Comparison of ENCODE assay signal across 24 mouse cellular contexts in genomic region chr13:31400401-31400800, GRCm38 (mm10).
DNase-seq lines count a peak whose midpoint lies in the region; ATAC-seq and TF ChIP-seq lines count a peak whose summit lies in the region.
"Had no signal": no experiment of that assay in that cellular context is flagged by ENCODE, and none has a peak within 500 bp of the region (broad histone marks: within the 10 kb centered on the region; RNA-seq: fewer than 3 reads in every experiment).

No protein-coding gene starts in this region.

- ATAC-seq in heart, embryonic 12.5 days (ENCODE audit: insufficient number of reproducible peaks, low FRiP score): no peak
- ATAC-seq: activated CD4-positive, CD25-positive, alpha-beta regulatory T cell, adult 4 months; forebrain, embryonic 15.5 days; hindbrain, postnatal 0 days had no signal

- no peaks in the 10 kb centered on the region; the same call in 1 of the 2 replicates for H3K27me3 ChIP-seq in heart, embryonic 12.5 days (replicated peaks)
- H3K27me3 ChIP-seq in kidney, adult 2 months (replicated peaks; ENCODE audit: control insufficient read depth, insufficient read depth, low read length): no peaks in the 10 kb centered on the region
- H3K27me3 ChIP-seq: forebrain, embryonic 12.5 days; forebrain, embryonic 15.5 days; hindbrain, embryonic 13.5 days had no signal

- no peak for TF ChIP-seq POLR2A in kidney, adult 2 months (IDR thresholded peaks at IDR 0.05; ENCODE audit: low read depth, low read length)

- H3K9me3 ChIP-seq in heart, embryonic 12.5 days (replicated peaks): no peaks in the 10 kb centered on the region
- H3K9me3 ChIP-seq: embryonic facial prominence, embryonic 10.5 days; embryonic facial prominence, embryonic 13.5 days; forebrain, embryonic 12.5 days; forebrain, embryonic 15.5 days; heart, embryonic 10.5 days; hindbrain, embryonic 13.5 days had no signal

- H3K9ac ChIP-seq in heart, embryonic 12.5 days: no peak overlapping the region
- H3K9ac ChIP-seq: embryonic facial prominence, embryonic 13.5 days; forebrain, embryonic 12.5 days; forebrain, embryonic 15.5 days; hindbrain, embryonic 13.5 days had no signal

- no peak overlapping the region for H3K27ac ChIP-seq in heart, embryonic 12.5 days (ENCODE audit: poor library complexity, severe bottlenecking)
- H3K27ac ChIP-seq in kidney, adult 2 months (ENCODE audit: insufficient read depth, low read depth, low read length): no peak overlapping the region
- H3K27ac ChIP-seq: embryonic facial prominence, embryonic 10.5 days; embryonic facial prominence, embryonic 13.5 days; forebrain, embryonic 12.5 days; forebrain, embryonic 15.5 days; heart, adult 2 months; heart, embryonic 10.5 days; hindbrain, embryonic 13.5 days; hindbrain, postnatal 0 days had no signal

- no peak overlapping the region for H3K4me2 ChIP-seq in heart, embryonic 12.5 days
- H3K4me2 ChIP-seq: embryonic facial prominence, embryonic 13.5 days; forebrain, embryonic 12.5 days; forebrain, embryonic 15.5 days; hindbrain, embryonic 13.5 days had no signal

- WGBS in heart, embryonic 12.5 days: 94% methylated on average over 2 of the region's 2 CpGs
- 51% methylated on average over 2 of the region's 2 CpGs for WGBS in kidney, adult 2 months

- H3K4me3 ChIP-seq in heart, embryonic 12.5 days: no peak overlapping the region
- H3K4me3 ChIP-seq in kidney, adult 2 months (ENCODE audit: insufficient read depth, low read depth, low read length): no peak overlapping the region
- H3K4me3 ChIP-seq: embryonic facial prominence, embryonic 10.5 days; embryonic facial prominence, embryonic 13.5 days; erythroblast, embryonic 14.5 days; forebrain, embryonic 12.5 days; forebrain, embryonic 15.5 days; heart, adult 2 months; heart, embryonic 10.5 days; hindbrain, embryonic 13.5 days had no signal

- peak; percentile 29 for DNase-seq in heart, adult 11 months
- DNase-seq in kidney, adult 2 months: peak; percentile 85
- no peak for DNase-seq in kidney, postnatal 14 days
- peak; percentile 19 to 35 for DNase-seq in kidney, postnatal 36 days
- no peak for DNase-seq in kidney, adult 18-20 months
- DNase-seq: adrenal gland, adult 8-10 months; adrenal gland, postnatal 25 days; cerebellum, adult 11-12 months; cerebellum, adult 8-10 months; cerebellum, postnatal 10 days; cerebellum, postnatal 36 days; embryo, embryonic 11 days; gastrocnemius, postnatal 25 days; heart, adult 2 months had no signal

- no peaks in the 10 kb centered on the region for H3K4me1 ChIP-seq in heart, embryonic 12.5 days (replicated peaks)
- peaks cover 8% of the 10 kb centered on the region; the same call in 1 of the 2 replicates for H3K4me1 ChIP-seq in kidney, adult 2 months (ENCODE audit: control insufficient read depth, insufficient read depth, low read length)
- H3K4me1 ChIP-seq: forebrain, embryonic 12.5 days; forebrain, embryonic 15.5 days; heart, embryonic 10.5 days; hindbrain, embryonic 13.5 days had no signal

- no peak for TF ChIP-seq CTCF in kidney, adult 2 months (conservative IDR thresholded peaks at IDR 0.05; ENCODE audit: insufficient read depth, insufficient read length, low read depth, low read length)

- no peaks in the 10 kb centered on the region for H3K36me3 ChIP-seq in heart, embryonic 12.5 days
- H3K36me3 ChIP-seq in kidney, adult 2 months (ENCODE audit: control insufficient read depth, insufficient read depth, low read length): no peaks in the 10 kb centered on the region
- H3K36me3 ChIP-seq: embryonic facial prominence, embryonic 10.5 days; embryonic facial prominence, embryonic 13.5 days; forebrain, embryonic 12.5 days; forebrain, embryonic 15.5 days; heart, embryonic 10.5 days; hindbrain, embryonic 13.5 days had no signal

Comparison
In these comparisons a context has a peak if more than half of its experiments do, and no peak if none do; other contexts are left out.
1. DNase-seq: peak in heart, adult 11 months (single experiment), kidney, adult 2 months (single experiment) and kidney, postnatal 36 days (2 of 2); none in kidney, postnatal 14 days (single experiment) and kidney, adult 18-20 months (single experiment).